Mouse (Mus musculus) neural tube, embryonic 11.5 days (tissue): Measurements from ENCODE around the gene Csad. TPM values are rescaled to one million over a fixed set of nuclear protein-coding genes. Genes with fewer than 3 reads are reported as not detected.

ENCODE experiments used
- ATAC-seq: fragments of 200-750 bp; cut with Nextera tagmentation; 2 replicates; pipeline ENCODE4 v1.8.0; 2017; ENCODE audit warnings: moderate number of reproducible peaks, mild to moderate bottlenecking, moderate TSS enrichment, moderate library complexity; ENCODE audit not compliant: insufficient read depth, low FRiP score, low TSS enrichment
- DNase-seq: peaks from one replicate; pipeline ENCODE4 v3.0.0-alpha.2; 2015; ENCODE audit warnings: low spot score
- H3K27ac ChIP-seq: fragments of 300-500 bp; sonication (generic); 2 replicates; pipeline ENCODE4 v1.5.1; 2014; ENCODE audit warnings: low read depth, mild to moderate bottlenecking, low read length
- H3K27me3 ChIP-seq: fragments of 300-500 bp; sonication (generic); 2 replicates; pipeline ENCODE4 v1.6.1; 2014; ENCODE audit warnings: mild to moderate bottlenecking, low read length, mixed read lengths; ENCODE audit not compliant: control insufficient read depth, insufficient read depth
- H3K36me3 ChIP-seq: fragments of 300-500 bp; sonication (generic); 2 replicates; pipeline ENCODE4 v1.6.1; 2014; ENCODE audit warnings: mild to moderate bottlenecking, low read length, moderate library complexity, mixed read lengths; ENCODE audit not compliant: control insufficient read depth, insufficient read depth
- H3K4me1 ChIP-seq: fragments of 300-500 bp; sonication (generic); 2 replicates; pipeline ENCODE4 v1.6.1; 2014; ENCODE audit warnings: low read length, mixed read lengths; ENCODE audit not compliant: control insufficient read depth, insufficient read depth
- H3K4me2 ChIP-seq: fragments of 300-500 bp; sonication (generic); 2 replicates; pipeline ENCODE4 v1.6.1; 2014; ENCODE audit warnings: low read depth, mild to moderate bottlenecking, moderate library complexity
- H3K4me3 ChIP-seq: fragments of 300-500 bp; sonication (generic); 2 replicates; pipeline ENCODE4 v1.5.1; 2014; ENCODE audit warnings: low read depth, low read length
- H3K9ac ChIP-seq: fragments of 300-500 bp; sonication (generic); 2 replicates; pipeline ENCODE4 v1.6.1; 2014; ENCODE audit warnings: mild to moderate bottlenecking, low read length
- H3K9me3 ChIP-seq: fragments of 300-500 bp; sonication (generic); 2 replicates; pipeline ENCODE4 v1.6.1; 2016; ENCODE audit warnings: low read length; ENCODE audit not compliant: control insufficient read depth
- WGBS: fragments of 180-500 bp; shearing (Covaris S2); extraction: QIAGEN DNeasy Blood & Tissue Kit; methylation state at CpG from one replicate; pipeline ENCODE4 v1.1.7; 2014; 5-methylcytosine and 5-hydroxymethylcytosine counted together
- polyA plus RNA-seq: library from polyadenylated mRNA; unstranded; fragments of >200 nt; fragmentation: Nextera tagmentation; extraction: Ambion mirVana; gene quantifications from 2 replicates; pipeline ENCODE4 v1.2.1, GENCODE M21; 2014

The Csad gene
- polyA plus RNA-seq, 1 experiment from 2014 or later, result 32.8 TPM

DNA sequence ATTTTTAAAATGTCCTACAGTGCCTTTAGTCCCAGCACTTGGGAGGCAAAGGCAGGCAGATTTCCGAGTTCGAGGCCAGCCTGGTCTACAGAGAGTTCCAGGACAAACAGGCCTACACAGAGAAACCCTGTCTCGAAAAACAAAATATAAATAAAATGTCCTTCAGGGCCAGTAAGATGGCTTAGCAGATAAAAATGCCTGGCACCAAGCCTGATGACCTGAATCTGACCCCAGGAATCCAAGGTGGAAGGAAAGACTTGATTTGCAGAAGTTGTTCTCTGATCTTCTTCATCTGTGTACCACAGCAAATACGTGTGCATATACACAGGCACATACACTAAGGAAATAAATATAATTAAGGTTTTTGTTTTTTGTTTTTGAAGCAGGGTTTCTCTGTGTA, 9.2 kb downstream of the Csad start:
- no peaks in the 10 kb centered on the region for H3K36me3 ChIP-seq
- H3K9me3 ChIP-seq, result no peaks in the 10 kb centered on the region
- no peak for DNase-seq
- H3K4me3 ChIP-seq, result no peak overlapping the region
- no peak for ATAC-seq
- 89% methylated on average over 4 of the region's 4 CpGs for WGBS
- H3K4me2 ChIP-seq, result no peak overlapping the region
- H3K9ac ChIP-seq, result no peak overlapping the region
- H3K27ac ChIP-seq, result no peak overlapping the region
- H3K27me3 ChIP-seq, result no peaks in the 10 kb centered on the region
- no peaks in the 10 kb centered on the region for H3K4me1 ChIP-seq

DNA sequence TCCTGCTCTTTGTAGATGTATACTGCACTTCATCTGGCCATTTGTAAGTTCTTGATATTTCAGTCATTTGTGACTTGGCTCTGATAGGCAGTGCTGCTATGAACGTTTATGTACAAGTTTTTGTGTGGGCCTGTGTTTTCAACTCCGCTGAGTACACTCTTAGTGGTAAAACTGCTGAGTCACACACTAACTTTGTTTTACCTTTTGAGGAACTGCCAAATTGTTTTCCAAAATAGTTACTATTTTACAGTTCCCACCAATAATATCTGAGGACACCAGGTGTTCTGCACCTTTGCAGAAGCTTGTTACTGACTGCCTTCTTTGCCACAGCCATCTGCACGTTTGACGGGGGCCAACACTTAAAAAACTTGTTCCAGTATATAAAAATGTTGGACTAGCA, 10.1 kb downstream of the Csad start:
- ATAC-seq, result no peak
- WGBS, result 92% methylated on average over 4 of the region's 4 CpGs

DNA sequence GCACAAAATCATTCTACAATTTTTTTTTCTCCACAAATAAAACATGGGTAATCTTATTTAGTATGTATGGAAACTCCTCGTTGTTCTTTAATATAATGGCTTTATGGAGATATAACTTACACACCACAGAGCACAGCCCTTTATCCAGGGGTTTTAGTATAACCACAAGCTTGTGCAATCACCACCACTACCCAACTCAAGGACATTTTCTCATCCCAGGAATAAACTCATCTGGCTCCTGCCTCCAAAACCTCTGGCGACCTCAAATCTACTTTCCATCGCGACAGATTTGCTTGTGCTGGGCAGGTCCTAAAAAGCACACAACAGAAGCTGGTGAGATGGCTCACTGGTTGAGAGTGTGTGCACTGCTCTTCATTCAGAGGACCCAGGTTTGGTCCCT, 10.9 kb downstream of the Csad start:
- no peak overlapping the region for H3K4me3 ChIP-seq

More for the DNA sequence above, 10.1 kb downstream of the Csad start:
- DNase-seq, result no peak
- Histone ChIP-seq H3K4me2 (no peak overlapping the region), H3K27ac (no peak overlapping the region), H3K27me3 (no peaks in the 10 kb centered on the region), H3K9me3 (no peaks in the 10 kb centered on the region), H3K36me3 (no peaks in the 10 kb centered on the region), H3K4me1 (no peaks in the 10 kb centered on the region), H3K9ac (no peak overlapping the region), H3K4me3 (no peak overlapping the region)

DNA sequence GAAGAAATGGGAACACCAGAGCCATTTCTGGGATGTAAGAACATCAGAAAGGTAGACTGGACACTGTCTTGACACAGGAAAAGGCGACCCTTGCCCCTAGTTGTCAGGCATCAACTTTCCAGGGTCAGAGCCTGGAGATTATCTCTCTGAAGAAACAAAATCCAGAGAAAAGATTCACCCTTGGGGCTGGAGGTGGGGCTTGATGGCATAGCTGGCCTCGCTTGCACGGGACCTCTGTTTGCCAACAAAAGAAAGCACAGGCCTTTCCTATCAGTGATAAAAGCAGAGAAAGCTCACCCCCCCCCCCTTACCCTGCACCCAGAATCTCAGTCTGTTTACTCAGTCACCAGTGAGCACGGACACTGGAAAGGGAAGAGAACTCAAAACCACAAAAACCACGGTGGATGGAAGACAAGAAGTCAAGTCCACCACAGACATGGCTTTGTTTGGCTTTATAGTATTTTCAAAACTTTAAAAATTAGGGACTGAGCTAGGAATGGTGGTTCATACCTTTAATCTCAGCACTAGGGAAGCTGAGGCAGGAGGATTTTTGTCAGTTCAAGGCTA, 11.6 kb downstream of the Csad start:
- ATAC-seq, result no peak
- no peak overlapping the region for H3K4me3 ChIP-seq
- H3K36me3 ChIP-seq, result no peaks in the 10 kb centered on the region
- no peak overlapping the region for H3K9ac ChIP-seq
- no peak overlapping the region for H3K27ac ChIP-seq
- no peaks in the 10 kb centered on the region for H3K27me3 ChIP-seq
- H3K9me3 ChIP-seq, result no peaks in the 10 kb centered on the region
- WGBS, result 73% methylated on average over 5 of the region's 5 CpGs
- H3K4me1 ChIP-seq, result no peaks in the 10 kb centered on the region
- H3K4me2 ChIP-seq, result no peak overlapping the region
- DNase-seq, result no peak

More for the DNA sequence above, 10.9 kb downstream of the Csad start:
- no peaks in the 10 kb centered on the region for H3K27me3 ChIP-seq
- H3K36me3 ChIP-seq, result no peaks in the 10 kb centered on the region
- no peak overlapping the region for H3K4me2 ChIP-seq
- H3K4me1 ChIP-seq, result no peaks in the 10 kb centered on the region
- H3K9me3 ChIP-seq, result no peaks in the 10 kb centered on the region
- H3K27ac ChIP-seq, result no peak overlapping the region
- ATAC-seq, result no peak
- WGBS, result 93% methylated on average over 4 of the region's 4 CpGs
- H3K9ac ChIP-seq, result no peak overlapping the region
- no peak for DNase-seq

DNA sequence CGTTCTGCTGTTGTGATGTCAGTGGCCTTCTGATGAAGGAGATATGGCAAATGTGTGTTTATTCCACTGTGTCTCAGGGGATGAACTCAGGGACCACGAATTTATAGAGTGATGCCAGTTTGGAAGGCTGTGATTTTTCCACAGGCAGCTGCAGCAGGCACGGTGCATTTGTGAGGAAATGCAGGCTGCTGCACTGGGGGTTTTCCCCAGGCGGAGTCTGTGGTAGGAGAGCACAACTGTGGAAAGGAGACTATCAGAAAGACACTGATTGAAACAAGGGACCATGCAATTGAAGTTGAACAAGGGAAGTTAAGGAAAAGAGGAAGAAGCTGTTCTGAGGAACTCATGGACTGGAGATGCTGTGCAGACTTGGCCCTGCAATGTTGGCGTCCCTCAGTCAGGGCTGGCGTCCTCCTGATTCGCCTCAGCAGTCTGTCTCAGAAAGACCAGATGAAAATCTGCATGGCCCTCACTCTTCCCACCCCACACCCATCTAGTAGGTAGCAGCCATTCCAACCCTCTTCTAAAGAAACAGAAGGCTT, 12.2 kb downstream of the Csad start:
- no peak overlapping the region for H3K27ac ChIP-seq
- DNase-seq (no peak), ATAC-seq (no peak)
- H3K27me3 ChIP-seq, result no peaks in the 10 kb centered on the region
- no peak overlapping the region for H3K4me3 ChIP-seq
- no peak overlapping the region for H3K4me2 ChIP-seq
- no peaks in the 10 kb centered on the region for H3K9me3 ChIP-seq
- 83% methylated on average over 7 of the region's 7 CpGs for WGBS
- H3K4me1 ChIP-seq, result no peaks in the 10 kb centered on the region
- H3K36me3 ChIP-seq, result peaks cover 1% of the 10 kb centered on the region; the same call in 1 of the 2 replicates
- no peak overlapping the region for H3K9ac ChIP-seq

DNA sequence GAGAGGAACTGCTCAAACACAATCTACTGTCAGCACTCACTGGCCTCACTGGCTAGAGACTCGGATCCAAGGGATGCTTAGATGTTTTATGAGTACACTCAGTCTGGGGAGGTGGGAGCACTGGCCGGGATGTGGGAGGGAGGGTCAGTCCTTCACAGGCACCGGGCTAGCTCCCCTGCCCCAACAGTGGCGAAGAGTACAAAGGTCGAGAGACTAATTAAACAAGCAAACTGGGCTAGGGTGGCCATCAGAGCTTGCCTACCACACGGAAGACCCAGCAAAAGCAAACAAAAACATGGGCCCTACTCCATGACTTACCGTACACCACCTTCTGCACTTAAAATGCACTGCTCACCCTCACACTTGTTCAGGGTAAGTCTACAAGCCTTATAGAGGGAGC, 12.8 kb downstream of the Csad start:
- Histone ChIP-seq H3K4me3 (no peak overlapping the region), H3K9me3 (no peaks in the 10 kb centered on the region), H3K36me3 (peaks cover 2% of the 10 kb centered on the region; the same call in 1 of the 2 replicates), H3K9ac (no peak overlapping the region), H3K4me2 (no peak overlapping the region), H3K27ac (no peak overlapping the region), H3K27me3 (no peaks in the 10 kb centered on the region), H3K4me1 (no peaks in the 10 kb centered on the region)
- 70% methylated on average over 7 of the region's 7 CpGs for WGBS
- DNase-seq, result no peak
- ATAC-seq, result no peak

DNA sequence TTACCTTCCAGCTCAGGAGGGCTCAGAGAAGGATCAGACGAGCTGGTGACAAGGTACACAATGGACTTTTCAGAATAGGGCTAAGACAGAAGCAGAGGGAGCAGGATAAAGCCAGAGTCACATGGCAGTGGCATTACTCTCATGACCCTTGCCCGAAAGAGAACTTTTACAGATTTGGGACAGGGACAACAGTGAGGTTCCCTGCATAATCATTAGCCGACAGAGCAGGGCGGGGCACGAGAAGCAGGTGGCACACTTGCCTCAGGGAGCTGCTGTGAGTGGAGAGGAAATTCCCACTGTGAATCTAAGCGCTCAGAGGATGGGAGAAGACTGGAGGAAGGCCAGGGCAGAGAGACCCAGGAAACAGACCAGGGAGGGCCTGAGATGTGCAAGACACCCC, 15.6 kb downstream of the Csad start:
- H3K27me3 ChIP-seq, result no peaks in the 10 kb centered on the region
- ATAC-seq (no peak), DNase-seq (no peak)
- no peak overlapping the region for H3K9ac ChIP-seq
- no peak overlapping the region for H3K4me2 ChIP-seq
- no peaks in the 10 kb centered on the region for H3K4me1 ChIP-seq
- H3K27ac ChIP-seq, result no peak overlapping the region
- no peaks in the 10 kb centered on the region for H3K9me3 ChIP-seq
- WGBS, result 71% methylated on average over 6 of the region's 6 CpGs
- H3K36me3 ChIP-seq, result peaks cover 2% of the 10 kb centered on the region; the same call in 1 of the 2 replicates
- H3K4me3 ChIP-seq, result no peak overlapping the region

DNA sequence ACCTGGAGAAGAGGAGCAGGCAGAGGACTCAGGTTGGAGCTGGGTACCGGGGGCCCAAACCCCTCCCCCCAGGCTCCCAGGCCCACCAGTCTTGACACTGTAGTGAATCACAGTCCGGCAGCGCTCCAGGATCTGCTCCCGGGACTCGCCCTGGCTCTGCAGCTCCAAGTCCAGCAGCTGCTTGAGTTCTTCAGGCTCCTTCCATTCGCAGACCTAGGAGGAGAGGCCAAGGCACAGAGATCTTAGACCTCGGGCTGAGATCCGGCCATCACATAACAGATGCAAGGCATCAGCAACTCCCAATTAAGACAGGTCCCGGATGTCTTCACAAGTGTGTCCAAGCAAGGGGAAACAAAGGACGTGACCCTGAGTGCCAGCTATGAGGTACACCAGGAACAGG, 16.4 kb downstream of the Csad start:
- Histone ChIP-seq H3K27ac (no peak overlapping the region), H3K4me2 (no peak overlapping the region), H3K9ac (no peak overlapping the region; the same call in 1 of the 2 replicates), H3K4me1 (no peaks in the 10 kb centered on the region), H3K27me3 (no peaks in the 10 kb centered on the region), H3K36me3 (peaks cover 2% of the 10 kb centered on the region; the same call in 1 of the 2 replicates), H3K9me3 (no peaks in the 10 kb centered on the region), H3K4me3 (no peak overlapping the region)
- DNase-seq, result no peak
- WGBS, result 95% methylated on average over 10 of the region's 10 CpGs
- no peak for ATAC-seq

DNA sequence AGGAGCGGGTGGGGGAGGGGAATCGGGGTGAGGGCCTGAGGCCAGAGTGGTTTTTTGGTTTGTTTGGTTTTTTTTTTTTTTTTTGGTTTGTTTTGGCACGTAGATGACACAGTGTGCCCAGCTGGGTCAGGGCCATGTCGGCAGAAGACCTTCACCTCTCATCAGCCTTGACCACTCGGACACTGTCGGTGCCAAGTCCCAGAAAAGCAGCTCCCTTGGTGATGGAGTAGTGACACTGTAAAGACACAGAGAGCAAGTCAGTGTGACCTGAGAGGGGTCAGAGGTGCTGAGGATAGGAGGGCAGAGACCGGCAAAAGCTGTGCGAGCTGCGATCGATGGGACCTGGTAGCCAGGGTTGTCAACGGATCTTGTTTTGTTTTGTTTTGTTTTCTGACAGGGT, 18.3 kb downstream of the Csad start:
- Histone ChIP-seq H3K27ac (no peak overlapping the region), H3K27me3 (no peaks in the 10 kb centered on the region), H3K4me1 (no peaks in the 10 kb centered on the region), H3K4me3 (no peak overlapping the region), H3K4me2 (no peak overlapping the region), H3K9me3 (no peaks in the 10 kb centered on the region), H3K9ac (no peak overlapping the region), H3K36me3 (peaks cover 2% of the 10 kb centered on the region; the same call in 1 of the 2 replicates)
- WGBS, result 81% methylated on average over 11 of the region's 11 CpGs
- DNase-seq (no peak), ATAC-seq (no peak)
